Mouse (Mus musculus) thymus, adult 2 months (tissue): Measurements from ENCODE around the gene Atg7. TPM values are rescaled to one million over a fixed set of nuclear protein-coding genes. Genes with fewer than 3 reads are reported as not detected.

ENCODE experiments used
- DNase-seq: peaks from one replicate; pipeline ENCODE4 v3.0.0; 2021
- H3K27ac ChIP-seq: fragments of 200-500 bp; 2 replicates; pipeline ENCODE4 v1.5.1; 2012; ENCODE audit warnings: low read length, control low read depth; ENCODE audit not compliant: control insufficient read depth, insufficient read depth
- H3K27me3 ChIP-seq: fragments of 200-500 bp; 2 replicates; pipeline ENCODE4 v1.6.1; 2012; ENCODE audit warnings: mild to moderate bottlenecking, low read length, moderate library complexity, mixed read lengths; ENCODE audit not compliant: control insufficient read depth, insufficient read depth
- H3K36me3 ChIP-seq: fragments of 200-500 bp; 2 replicates; pipeline ENCODE4 v1.6.1; 2012; ENCODE audit warnings: mild to moderate bottlenecking, low read length, moderate library complexity; ENCODE audit not compliant: control insufficient read depth, insufficient read depth
- H3K4me1 ChIP-seq: fragments of 200-500 bp; replicated peaks from 2 replicates; pipeline ENCODE4 v1.6.1; 2012; ENCODE audit warnings: low read length; ENCODE audit not compliant: control insufficient read depth, insufficient read depth
- H3K4me3 ChIP-seq: fragments of 200-500 bp; 2 replicates; pipeline ENCODE4 v1.5.1; 2012; ENCODE audit warnings: mild to moderate bottlenecking, low read length, control low read depth, moderate library complexity; ENCODE audit not compliant: control insufficient read depth, insufficient read depth
- CTCF ChIP-seq: fragments of 200-500 bp; IDR thresholded peaks from 2 replicates; pipeline ENCODE4 v1.5.1; 2012; ENCODE audit warnings: mild to moderate bottlenecking, control low read depth, low read length, moderate library complexity, borderline replicate concordance; ENCODE audit not compliant: control insufficient read depth, poor library complexity, insufficient read depth; ENCODE audit errors: extremely low read depth
- POLR2A ChIP-seq: fragments of 200-500 bp; IDR thresholded peaks from 2 replicates; pipeline ENCODE4 v1.6.1; 2012; ENCODE audit warnings: mild to moderate bottlenecking, low read length, control low read depth, moderate library complexity; ENCODE audit not compliant: control insufficient read depth, poor library complexity, insufficient read depth; ENCODE audit errors: extremely low read depth
- WGBS: fragments of 180-500 bp; shearing (Covaris S2); methylation state at CpG from one replicate; pipeline ENCODE4 v1.1.7; 2018; 5-methylcytosine and 5-hydroxymethylcytosine counted together
- polyA plus RNA-seq: library from polyadenylated mRNA; depleted of rRNA; stranded (reverse); fragments of >200 nt; gene quantifications from 2 replicates; pipeline ENCODE4 v1.2.3, GENCODE M21; 2012

The Atg7 gene
- polyA plus RNA-seq, 1 experiment: 18.2 TPM

DNA sequence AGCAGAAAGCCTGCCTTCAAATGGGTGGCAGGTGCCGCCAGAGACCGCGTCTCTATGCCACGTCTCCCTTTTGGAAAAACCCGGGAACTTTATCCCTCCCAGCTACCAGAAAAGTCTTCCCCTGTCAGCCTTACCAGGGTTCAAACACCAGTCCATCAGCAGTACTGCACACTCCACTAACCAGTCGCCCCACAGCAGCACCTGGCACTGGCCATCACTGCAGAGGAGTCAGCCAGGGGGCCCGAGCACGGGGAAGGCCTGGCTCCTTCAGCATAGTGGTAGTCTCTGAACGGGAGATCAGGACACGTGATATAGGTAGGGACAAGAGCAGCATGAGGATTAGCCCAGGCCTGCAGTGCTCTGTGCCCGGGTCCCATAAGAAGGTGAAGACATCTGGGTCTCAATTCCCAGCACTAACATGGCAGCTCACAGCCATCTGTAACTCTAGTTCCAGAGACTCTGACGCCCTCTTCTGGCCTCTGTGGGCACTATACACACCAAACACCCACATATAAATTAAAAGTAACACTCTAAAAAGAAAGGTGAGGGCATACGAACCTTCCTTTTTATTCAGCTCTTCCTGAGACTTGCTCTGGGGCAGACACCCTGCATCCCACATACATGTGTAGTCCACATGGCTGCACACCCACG lies 228.2 kb downstream of the Atg7 start:
- Histone ChIP-seq H3K4me1 (peaks cover 42% of the 10 kb centered on the region), H3K4me3 (no peak overlapping the region), H3K27me3 (no peaks in the 10 kb centered on the region), H3K27ac (no peak overlapping the region), H3K36me3 (no peaks in the 10 kb centered on the region)
- no peak for DNase-seq
- TF ChIP-seq CTCF: no peak
- no peak for TF ChIP-seq POLR2A
- WGBS: 96% methylated on average over 14 of the region's 14 CpGs

DNA sequence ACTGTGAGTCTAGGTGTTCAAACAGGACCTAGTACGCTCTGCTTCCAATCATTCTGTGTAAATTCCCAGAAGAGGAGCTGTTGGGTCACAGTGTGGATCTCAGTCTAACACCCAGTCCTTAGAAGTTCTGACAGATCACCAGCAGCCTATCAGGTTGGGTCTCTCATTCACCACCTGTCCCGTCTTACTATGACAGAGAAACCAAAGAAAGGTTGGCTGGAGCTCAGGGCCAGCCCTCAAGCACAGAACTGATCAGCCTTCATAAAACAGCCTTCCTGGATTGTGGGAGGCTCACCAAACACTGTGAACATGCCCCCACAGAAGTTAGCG lies 230.9 kb downstream of the Atg7 start:
- H3K4me1 ChIP-seq: peaks cover 57% of the 10 kb centered on the region
- peak overlapping the region; percentile 74 for H3K4me3 ChIP-seq
- 40% methylated on average over 3 of the region's 3 CpGs for WGBS
- DNase-seq: no peak
- no peak for TF ChIP-seq POLR2A
- no peak for TF ChIP-seq CTCF
- H3K36me3 ChIP-seq: no peaks in the 10 kb centered on the region
- no peaks in the 10 kb centered on the region for H3K27me3 ChIP-seq
- H3K27ac ChIP-seq: no peak overlapping the region

DNA sequence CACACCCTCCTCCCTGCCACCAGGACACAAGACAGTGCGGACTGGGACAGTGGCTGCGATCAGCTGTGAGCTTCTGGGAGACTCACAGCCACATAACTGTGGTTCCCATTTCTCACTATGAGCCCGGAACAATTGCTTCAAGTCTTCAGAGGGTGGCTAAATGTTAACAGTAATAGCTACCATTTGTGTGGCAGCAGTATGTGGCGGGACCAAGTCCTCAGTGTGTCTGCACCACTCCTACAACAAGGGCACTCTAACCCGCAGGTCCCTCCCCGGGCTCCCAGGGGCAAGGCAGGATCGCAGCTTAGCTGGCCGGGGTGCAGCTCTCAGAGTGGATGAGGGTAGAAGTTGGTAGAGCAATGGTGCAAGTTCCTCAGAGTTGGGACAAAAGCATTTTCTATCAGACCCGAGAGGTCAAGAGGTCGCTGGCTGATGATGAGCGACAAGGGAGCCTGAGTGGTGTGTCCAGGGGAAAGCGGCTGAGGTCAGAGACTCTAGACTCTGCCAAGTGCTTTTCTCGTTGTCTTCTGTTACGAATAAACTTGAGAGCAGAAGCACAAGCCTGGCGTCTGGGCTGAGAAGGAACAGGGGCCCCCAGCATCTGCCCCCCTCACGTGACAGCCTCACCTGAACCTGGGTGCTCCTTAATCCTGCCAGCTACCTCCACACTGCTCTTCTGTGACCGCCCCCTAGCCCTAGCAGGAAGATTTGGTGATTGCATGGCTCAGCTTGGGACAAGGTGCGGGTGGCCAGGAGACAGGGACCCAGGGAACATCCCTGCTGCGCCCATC lies 231.4 kb downstream of the Atg7 start:
- H3K4me3 ChIP-seq: peak overlapping the region; percentile 74
- peak overlapping the region; percentile 87 for H3K27ac ChIP-seq
- TF ChIP-seq CTCF: 0 out of 2 replicates have a peak, but pooled peaks have one; percentile 20
- no peak for TF ChIP-seq POLR2A
- H3K27me3 ChIP-seq: no peaks in the 10 kb centered on the region
- DNase-seq: peak; percentile 47
- 3% methylated on average over 19 of the region's 19 CpGs for WGBS
- peaks cover 60% of the 10 kb centered on the region for H3K4me1 ChIP-seq
- no peaks in the 10 kb centered on the region for H3K36me3 ChIP-seq

DNA sequence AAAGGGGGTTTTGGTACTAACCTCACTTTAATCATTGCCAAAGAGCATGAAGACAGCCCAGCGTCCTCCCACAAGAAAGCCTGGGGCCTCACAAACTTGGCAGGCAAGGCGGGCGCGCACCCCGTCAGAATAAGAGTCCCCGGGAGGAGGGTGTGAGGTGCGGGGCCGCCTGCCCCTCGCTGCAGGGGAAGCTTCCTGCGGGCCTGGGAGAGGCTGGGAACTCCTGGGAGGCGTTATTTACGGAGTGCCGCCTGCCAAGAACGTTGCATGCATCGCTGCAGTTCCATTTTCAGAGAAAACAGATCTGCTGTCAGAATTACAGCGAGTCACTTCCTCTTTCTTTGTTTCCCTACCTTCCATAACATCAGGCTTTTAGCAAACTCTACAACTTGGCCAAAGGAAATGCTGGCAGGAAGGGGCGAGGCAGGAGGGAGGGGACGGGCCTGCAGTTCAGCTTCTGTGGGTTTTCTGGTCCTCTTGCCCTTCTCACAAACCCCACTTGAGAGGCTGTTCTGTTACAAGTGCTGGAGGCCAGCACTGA lies 232.2 kb downstream of the Atg7 start:
- Histone ChIP-seq H3K4me1 (peaks cover 60% of the 10 kb centered on the region), H3K4me3 (peak overlapping the region; percentile 74), H3K36me3 (no peaks in the 10 kb centered on the region), H3K27ac (peak overlapping the region; percentile 87), H3K27me3 (no peaks in the 10 kb centered on the region)
- TF ChIP-seq CTCF (no peak), POLR2A (0 out of 2 replicates have a peak, but pooled peaks have one; percentile 17)
- under 1% methylated on average over 18 of the region's 18 CpGs for WGBS
- DNase-seq: peak; percentile 90

DNA sequence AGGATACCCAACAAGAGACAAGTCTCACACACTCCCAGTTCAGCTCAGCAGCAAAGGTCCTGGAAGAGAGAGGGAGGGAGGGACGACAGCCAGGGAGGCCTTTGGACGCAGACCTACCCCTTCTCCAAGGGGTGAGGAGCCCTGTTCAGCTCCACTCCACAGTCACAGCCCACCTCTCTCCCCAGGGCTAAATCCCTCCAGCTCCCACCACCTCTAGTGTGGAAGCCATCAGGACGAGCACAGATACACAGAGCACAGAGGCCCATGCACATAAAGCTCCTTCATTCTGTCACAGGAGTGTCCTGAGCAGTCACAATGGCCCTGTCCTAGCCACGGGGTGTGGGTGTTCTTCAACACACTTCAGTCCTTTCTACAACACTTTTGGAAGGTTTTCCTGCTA lies 233.1 kb downstream of the Atg7 start:
- Histone ChIP-seq H3K27ac (peak overlapping the region; percentile 30), H3K36me3 (no peaks in the 10 kb centered on the region), H3K4me1 (peaks cover 60% of the 10 kb centered on the region), H3K27me3 (no peaks in the 10 kb centered on the region), H3K4me3 (no peak overlapping the region)
- 59% methylated on average over 4 of the region's 4 CpGs for WGBS
- no peak for DNase-seq
- TF ChIP-seq CTCF (no peak), POLR2A (no peak)

DNA sequence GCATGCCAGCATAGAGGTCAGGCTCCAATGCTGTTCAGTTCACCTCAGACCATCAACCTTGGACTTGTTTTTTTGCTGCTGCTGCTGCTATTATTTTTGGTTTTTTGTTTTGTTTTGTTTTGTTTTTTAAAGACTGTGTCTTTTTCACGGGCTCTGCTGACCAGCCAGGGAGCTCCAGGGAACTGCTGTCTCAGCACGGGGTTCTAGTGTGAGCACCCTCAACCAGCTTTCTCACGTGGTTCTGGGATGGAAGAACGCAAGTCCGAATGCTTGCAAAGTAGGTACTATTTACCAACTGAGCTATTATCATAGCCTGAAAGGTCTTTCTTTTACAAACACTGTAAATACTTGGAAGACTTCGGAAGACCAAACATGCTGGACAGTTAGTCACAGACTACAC lies 233.6 kb downstream of the Atg7 start:
- H3K4me1 ChIP-seq: peaks cover 60% of the 10 kb centered on the region
- no peak for TF ChIP-seq CTCF
- TF ChIP-seq POLR2A: no peak
- no peak for DNase-seq
- H3K27ac ChIP-seq: no peak overlapping the region
- WGBS: 75% methylated on average over 6 of the region's 6 CpGs
- no peaks in the 10 kb centered on the region for H3K27me3 ChIP-seq
- H3K4me3 ChIP-seq: no peak overlapping the region
- H3K36me3 ChIP-seq: no peaks in the 10 kb centered on the region
